Mouse (Mus musculus): ENCODE data around the gene Nphp4.

Gene Nphp4

DNA sequence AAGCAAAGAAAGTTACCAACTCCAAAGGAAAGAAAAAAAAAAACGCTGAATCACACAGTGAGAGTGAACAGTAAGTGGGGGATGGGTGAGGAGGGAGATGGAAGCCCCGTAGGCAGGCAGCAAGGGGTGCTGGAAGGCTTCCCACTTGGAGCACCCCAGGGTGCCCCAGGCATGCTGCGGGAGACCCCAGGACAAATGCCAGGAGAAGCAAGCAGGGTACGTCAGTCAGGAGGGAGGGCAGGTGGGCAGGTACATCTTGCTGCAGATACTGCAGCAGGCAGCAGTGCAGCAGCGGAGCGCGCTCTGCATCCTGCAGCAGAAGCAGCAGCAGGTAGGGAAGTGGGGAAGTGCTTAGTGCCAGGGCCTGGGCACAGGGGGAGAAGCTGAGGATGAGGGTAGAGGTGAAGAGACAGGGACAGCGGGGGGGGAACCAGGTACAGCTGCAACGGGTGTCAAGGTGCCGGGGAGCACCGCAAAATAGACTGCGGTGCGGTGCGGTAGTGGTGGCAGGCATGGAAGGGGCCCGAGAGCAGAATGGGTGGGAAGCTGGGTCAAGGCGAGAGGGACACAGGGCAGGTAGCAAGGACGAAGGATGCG is at the start of gene Nphp4:
Nphp4 (plus strand) TSS at position 280 of the 597 bp plus-strand sequence.
- DNase-seq: peak; percentile 77

- no peak for DNase-seq
Measured at GRCm38 (mm10) chr4:152428259-152428658, 48.2 kb upstream of the Nphp4 start.

GRCm38 (mm10) chr4:152432308-152432707 is 44.2 kb upstream of the Nphp4 start:
- no peak for DNase-seq

DNA sequence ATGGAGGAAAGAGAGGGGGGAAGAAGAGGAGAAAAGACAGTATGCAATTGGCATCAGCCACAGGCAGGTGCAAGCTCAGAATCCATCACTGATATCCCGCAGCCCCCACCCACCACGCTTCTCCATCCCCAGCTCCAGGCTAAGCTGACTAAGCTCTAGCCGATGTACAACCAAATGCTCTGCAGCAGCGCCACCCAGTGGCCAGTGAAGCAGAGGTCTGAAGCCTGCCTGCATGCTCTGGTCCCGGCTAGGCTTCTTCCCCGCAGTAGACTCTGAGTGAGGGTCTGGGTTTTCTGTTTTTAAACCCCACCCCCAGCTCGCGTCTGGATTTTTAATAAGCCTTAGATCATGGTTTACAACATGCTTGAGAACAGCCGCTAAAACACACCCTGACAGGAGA is 41.7 kb upstream of the Nphp4 start:
- DNase-seq: peak; percentile 89

DNA sequence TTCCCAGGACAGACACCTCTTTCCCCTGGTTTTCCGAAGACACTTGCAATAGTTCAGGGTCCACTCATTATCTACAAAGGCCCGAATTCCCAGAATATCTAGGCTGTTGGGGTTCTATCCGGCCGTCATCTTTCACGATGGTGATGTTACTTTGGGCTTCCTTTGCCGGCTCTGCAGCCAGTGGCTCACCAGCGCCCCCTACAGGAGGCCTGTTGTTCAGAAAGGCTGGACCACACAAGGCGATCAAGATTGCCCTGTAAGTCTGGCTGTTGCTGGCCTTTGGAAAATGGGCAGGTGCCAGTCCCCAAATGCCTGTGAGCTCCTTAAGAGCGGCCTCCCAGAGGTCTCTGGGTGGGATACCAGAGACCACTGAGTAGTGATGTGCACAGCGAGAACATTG is 41.3 kb upstream of the Nphp4 start:
- DNase-seq: peak; percentile 83

- no peak for DNase-seq
Measured at GRCm38 (mm10) chr4:152440882-152441281, 35.6 kb upstream of the Nphp4 start.

DNA sequence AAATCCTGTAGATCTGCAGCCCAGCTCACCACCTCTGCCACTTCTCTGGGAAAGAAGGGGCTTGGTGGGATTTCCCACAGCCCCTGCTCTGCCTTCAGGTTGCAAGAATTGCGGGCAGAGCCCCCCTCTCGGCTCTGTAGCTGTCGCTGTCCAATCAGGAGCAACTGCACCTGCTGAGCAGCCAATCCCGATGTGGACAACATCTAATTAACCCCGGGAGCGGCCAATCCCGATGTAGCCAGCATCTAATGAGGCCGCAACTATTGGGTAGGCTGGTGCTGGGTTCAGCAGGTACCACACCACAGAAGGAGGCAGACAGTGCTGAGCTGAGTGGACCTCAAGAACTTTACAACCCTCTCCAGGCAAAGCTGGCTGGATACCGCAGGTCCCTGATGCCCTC is 35.0 kb upstream of the Nphp4 start:
- DNase-seq: no peak

- no peak for DNase-seq
Measured at GRCm38 (mm10) chr4:152446178-152446577, 30.3 kb upstream of the Nphp4 start.

- no peak for DNase-seq
Measured at GRCm38 (mm10) chr4:152447731-152448665, 28.5 kb upstream of the Nphp4 start.

DNA sequence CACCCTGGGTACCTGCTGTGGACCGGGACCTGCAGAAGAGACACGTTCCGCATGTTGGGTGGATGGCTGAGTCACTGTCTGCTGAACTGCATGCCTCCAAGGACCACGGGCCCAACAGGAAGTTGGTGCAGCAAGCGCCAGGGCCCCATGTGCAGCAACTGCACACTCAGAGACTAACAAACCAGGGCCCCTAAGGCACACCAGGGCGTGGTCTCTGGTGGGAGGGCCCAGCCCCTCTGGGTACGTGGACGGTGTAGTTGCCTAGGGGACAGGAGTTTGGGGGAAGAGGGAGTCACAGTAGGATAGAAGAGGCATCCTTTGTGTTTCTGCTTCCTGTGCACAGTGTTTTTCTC is 27.9 kb upstream of the Nphp4 start:
- DNase-seq: no peak

DNA sequence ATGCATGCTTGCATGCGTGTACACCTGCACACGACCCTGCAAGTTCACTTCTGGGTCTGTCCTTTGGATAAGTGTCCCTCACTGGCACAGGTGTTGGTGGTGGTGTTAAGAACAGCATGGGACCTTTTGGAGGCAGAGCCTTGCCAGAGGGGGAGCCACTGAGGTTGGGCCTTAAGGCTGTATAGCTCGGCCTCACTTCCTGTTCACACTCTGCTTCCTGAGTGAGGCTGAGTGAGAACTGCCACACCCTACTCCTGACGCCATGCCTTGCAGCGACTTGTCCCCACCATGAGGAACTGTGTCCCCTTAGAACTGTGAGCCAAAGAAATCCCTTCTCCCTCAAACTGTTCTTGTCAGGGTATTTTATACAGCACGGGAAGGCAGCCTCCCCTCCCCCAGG is 25.1 kb upstream of the Nphp4 start:
- no peak for DNase-seq

DNA sequence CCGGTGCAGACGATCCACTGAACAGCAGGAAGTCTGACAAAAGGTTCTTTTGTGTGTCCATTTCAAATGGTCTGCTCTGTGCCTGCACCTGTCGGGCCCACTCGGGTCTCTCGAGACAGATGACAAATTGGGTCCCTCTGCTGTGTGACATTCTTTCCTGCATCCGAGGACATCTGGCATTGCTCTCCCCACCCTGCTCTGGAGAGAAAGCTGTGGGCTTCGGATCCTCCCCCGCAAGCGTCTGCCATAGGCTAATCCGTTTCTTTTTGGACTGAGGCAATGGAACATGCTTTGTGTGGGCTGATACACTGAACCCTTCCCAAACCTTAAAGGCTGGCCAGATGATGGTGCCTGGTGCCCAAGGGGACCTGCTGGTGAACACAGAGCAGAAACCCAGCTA is 23.4 kb upstream of the Nphp4 start:
- DNase-seq: no peak

GRCm38 (mm10) chr4:152454153-152454552 is 22.4 kb upstream of the Nphp4 start:
- no peak for DNase-seq

DNA sequence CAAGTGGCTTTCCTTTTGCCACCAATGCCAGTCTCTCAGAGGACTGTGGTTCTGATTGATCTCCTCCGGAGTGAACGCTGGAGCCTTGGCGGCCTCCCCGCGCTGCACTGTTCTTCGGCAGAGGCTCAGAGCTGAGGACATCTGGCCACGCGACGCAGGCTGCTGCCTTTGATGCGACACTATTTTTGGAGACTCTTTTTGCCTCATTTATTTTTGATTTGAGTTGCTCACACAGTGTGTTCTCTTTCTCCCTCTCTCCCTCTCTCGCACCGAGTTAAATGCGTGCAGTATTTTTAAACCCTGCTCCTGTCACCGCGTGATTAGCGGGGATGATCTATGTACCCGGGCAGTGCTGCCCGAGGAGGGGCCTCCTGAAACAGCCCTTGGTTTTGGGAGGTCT is 19.9 kb upstream of the Nphp4 start:
- DNase-seq: no peak

DNA sequence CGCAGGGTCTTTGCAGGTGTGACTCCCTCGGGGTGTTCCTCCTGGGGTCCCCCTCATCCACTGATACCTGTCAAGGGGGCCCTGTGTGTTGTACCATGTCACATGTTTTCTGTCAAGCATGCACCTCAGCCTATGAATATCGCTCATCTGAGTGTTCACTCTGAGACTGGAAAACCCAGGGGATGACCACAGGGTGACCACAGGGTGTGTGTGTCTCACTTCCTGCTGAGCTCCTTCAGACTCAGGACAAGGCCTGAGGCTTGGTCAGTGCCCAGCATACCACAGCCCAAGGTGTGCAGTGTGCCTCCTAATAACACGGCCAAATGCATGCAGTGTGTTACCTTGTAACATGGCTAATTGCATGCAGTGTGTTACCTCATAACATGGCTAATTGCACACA is 18.8 kb upstream of the Nphp4 start:
- no peak for DNase-seq

- no peak for DNase-seq
Measured at GRCm38 (mm10) chr4:152462516-152462915, 14.0 kb upstream of the Nphp4 start.

DNA sequence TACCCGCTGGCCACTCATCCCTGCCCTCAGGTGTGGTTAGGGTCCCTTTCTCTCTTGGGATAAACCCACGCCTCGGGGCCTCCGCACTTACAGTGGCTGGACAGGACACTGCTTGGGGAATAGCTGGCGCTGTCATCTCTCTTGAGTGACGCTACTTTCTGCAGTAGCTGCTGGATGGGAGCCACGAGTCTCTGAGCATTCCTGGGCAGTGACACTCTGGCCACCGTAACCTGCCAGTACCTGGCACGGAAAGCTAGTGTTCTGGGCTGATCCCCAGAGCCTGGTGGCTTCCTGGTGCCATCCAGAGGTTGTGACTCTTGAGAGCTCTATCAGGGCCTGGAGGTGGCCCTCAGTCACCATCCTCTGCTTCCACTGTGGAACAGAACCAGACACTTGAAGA is 13.4 kb upstream of the Nphp4 start:
- DNase-seq: no peak

DNA sequence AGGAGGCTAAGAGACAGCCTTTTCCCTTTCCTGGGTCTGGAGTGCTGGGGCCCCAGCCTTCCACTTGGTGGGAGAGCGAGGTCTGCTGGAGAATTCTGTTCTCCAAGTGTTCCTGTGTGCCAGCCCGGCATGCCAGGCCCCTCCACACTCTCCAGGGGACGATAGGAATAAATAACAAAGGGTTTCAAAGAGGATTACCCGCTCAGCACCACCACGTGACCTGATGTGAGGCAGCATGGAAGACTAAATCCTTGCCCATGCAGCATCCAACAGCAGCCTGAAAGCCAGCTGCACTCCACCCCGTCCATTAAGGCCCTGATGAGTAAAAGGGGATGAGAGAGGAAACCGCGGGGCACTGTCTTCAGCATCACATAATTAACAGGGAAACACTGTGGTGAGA is 11.4 kb upstream of the Nphp4 start:
- DNase-seq: no peak

- no peak for DNase-seq
Measured at GRCm38 (mm10) chr4:152466601-152467000, 9.9 kb upstream of the Nphp4 start.

DNA sequence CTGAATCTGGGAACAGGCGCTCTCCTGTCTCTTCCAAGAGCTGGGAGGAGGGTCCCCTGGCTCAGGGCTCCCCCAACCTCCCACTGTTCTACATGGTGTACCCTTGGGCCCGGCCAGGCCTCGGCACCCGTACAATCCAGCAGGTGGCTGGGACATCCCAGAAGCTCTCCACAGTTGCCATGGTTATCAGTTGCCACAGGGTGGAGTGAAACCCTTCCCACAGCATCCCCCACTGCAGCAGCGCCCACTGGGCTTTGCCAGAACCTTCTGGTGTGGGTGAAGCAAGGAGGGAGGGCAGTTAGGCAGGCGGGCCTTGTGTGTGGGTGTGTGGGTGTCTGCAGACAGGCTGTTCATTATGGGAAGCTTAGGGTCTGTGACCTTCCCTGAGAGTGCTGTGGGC is 8.6 kb upstream of the Nphp4 start:
- DNase-seq: no peak

DNA sequence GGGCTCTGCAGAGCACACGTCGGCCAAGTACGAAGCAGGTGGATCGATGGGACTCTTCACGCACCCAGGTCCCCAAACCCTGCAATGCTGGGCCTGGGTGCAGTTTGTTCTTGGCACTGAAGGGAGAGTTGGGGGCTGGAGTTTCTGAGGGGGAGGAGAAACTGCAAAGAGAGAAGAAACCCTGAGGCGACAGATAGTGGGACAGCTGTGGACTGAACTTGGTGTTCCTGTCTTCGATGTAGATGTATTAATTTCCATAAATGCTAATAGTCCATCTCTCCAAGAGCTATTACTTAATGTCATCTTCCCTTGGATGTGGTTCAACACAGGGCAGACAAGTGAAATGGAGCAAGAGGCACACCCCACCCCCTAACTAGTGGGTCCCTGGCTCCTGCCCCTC is 565 bp upstream of the Nphp4 start:
- DNase-seq: no peak

DNA sequence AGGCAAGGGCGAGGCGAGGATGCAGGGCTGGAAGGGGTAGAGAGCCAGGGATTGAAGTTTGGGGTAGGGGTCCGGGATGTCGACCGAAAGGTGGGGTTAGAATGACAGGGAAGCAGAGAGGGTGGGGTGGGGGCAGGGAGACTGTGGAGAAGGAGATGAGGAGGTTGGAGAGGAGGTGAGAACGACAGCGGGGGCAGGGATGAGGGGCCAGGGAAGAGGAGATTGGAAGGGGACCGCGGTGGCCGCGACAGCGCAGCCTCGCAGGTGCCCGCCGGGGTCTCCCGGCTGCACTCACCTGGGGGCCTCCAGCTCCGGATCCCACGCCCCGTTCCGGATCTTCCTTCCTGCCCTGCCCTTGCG is 580 bp downstream of the Nphp4 start:
- DNase-seq: peak; percentile 60

GRCm38 (mm10) chr4:152477466-152478223 is 1.1 kb downstream of the Nphp4 start, which contains the start of gene Kcnab2:
Gene Kcnab2, minus strand, starts transcription at chr4:152477871.
- peak; percentile 100 for DNase-seq

- DNase-seq: no peak
Measured at GRCm38 (mm10) chr4:152478224-152478567, 1.7 kb downstream of the Nphp4 start.
